Mouse (Mus musculus): ENCODE measurements around the gene Gtf2f2.
"Not testable (repeated sequence)": the region's sequence is repeated elsewhere in the genome, so short reads cannot be mapped to it uniquely, and the experiment has no call there.

Gtf2f2 gene

GRCm38 (mm10) chr14:75912665-75913064, 98.0 kb downstream of the Gtf2f2 start:
- DNase-seq (ENCODE audit: low spot score) = no peak

GRCm38 (mm10) chr14:75911968-75912367, 98.7 kb downstream of the Gtf2f2 start:
- DNase-seq (ENCODE audit: low spot score) = peak; percentile 37

- no peak for DNase-seq (ENCODE audit: low spot score)
Observed at GRCm38 (mm10) chr14:75906931-75907330, 103.7 kb downstream of the Gtf2f2 start.

- DNase-seq (ENCODE audit: low spot score) = no peak
Observed at GRCm38 (mm10) chr14:75904972-75905371, 105.7 kb downstream of the Gtf2f2 start.

GRCm38 (mm10) chr14:75903131-75903530, 107.5 kb downstream of the Gtf2f2 start:
- DNase-seq (ENCODE audit: low spot score) = peak; percentile 34

- DNase-seq (ENCODE audit: low spot score) = no peak
Observed at GRCm38 (mm10) chr14:75902013-75902412, 108.7 kb downstream of the Gtf2f2 start.

GRCm38 (mm10) chr14:75900793-75901499, 109.7 kb downstream of the Gtf2f2 start:
- no peak for DNase-seq (ENCODE audit: low spot score)

GRCm38 (mm10) chr14:75899566-75899965, 111.1 kb downstream of the Gtf2f2 start:
- DNase-seq (ENCODE audit: low spot score) = peak; percentile 81

GRCm38 (mm10) chr14:75892118-75892517, 118.5 kb downstream of the Gtf2f2 start:
- no peak for DNase-seq (ENCODE audit: low spot score)

- no peak for DNase-seq (ENCODE audit: low spot score)
Observed at GRCm38 (mm10) chr14:75883873-75884272, 126.8 kb downstream of the Gtf2f2 start.

GRCm38 (mm10) chr14:75883330-75883729, 127.3 kb downstream of the Gtf2f2 start:
- DNase-seq (ENCODE audit: low spot score) = no peak

GRCm38 (mm10) chr14:75881856-75882255, 128.8 kb downstream of the Gtf2f2 start:
- no peak for DNase-seq (ENCODE audit: low spot score)

- DNase-seq (ENCODE audit: low spot score) = no peak
Observed at GRCm38 (mm10) chr14:75878980-75879379, 131.7 kb downstream of the Gtf2f2 start.

- DNase-seq (ENCODE audit: low spot score) = no peak
Observed at GRCm38 (mm10) chr14:75877297-75877696, 133.4 kb downstream of the Gtf2f2 start.

GRCm38 (mm10) chr14:75876320-75877043, 134.2 kb downstream of the Gtf2f2 start:
- DNase-seq (ENCODE audit: low spot score) = peak; percentile 71

- DNase-seq (ENCODE audit: low spot score) = peak; percentile 47
Observed at GRCm38 (mm10) chr14:75873612-75874011, 137.1 kb downstream of the Gtf2f2 start.

GRCm38 (mm10) chr14:75871750-75872149, 138.9 kb downstream of the Gtf2f2 start:
- no peak for DNase-seq (ENCODE audit: low spot score)

GRCm38 (mm10) chr14:75871111-75871510, 139.6 kb downstream of the Gtf2f2 start:
- DNase-seq (ENCODE audit: low spot score) = no peak

- DNase-seq (ENCODE audit: low spot score) = peak; percentile 58
Observed at GRCm38 (mm10) chr14:75870631-75871030, 140.0 kb downstream of the Gtf2f2 start.

GRCm38 (mm10) chr14:75869769-75870363, 140.8 kb downstream of the Gtf2f2 start:
- no peak for DNase-seq (ENCODE audit: low spot score)

GRCm38 (mm10) chr14:75868028-75868427, 142.6 kb downstream of the Gtf2f2 start:
- not testable (repeated sequence) for DNase-seq (ENCODE audit: low spot score)

GRCm38 (mm10) chr14:75866706-75867333, 143.8 kb downstream of the Gtf2f2 start:
- DNase-seq (ENCODE audit: low spot score) = peak; percentile 83
